Mouse (Mus musculus): ENCODE measurements at regions not wholly inside any gene's neighbourhood (a gene's known extent, or its start where the extent isn't known, plus 50 kb on each side); places are given as distances from the start of the nearest gene placed in this dataset.

- DNase-seq = no peak
Observed at GRCm38 (mm10) chr4:150724823-150725222, 72.8 kb upstream of the Slc45a1 start.

- no peak for DNase-seq
Observed at GRCm38 (mm10) chr4:150721619-150722283, 69.8 kb upstream of the Slc45a1 start.

- DNase-seq = no peak
Observed at GRCm38 (mm10) chr4:150717866-150718265, 65.9 kb upstream of the Slc45a1 start.

- DNase-seq = no peak
Observed at GRCm38 (mm10) chr4:150715051-150715450, 63.1 kb upstream of the Slc45a1 start.

GRCm38 (mm10) chr4:150713291-150713690 lies 61.3 kb upstream of the Slc45a1 start:
- no peak for DNase-seq

- no peak for DNase-seq
Observed at GRCm38 (mm10) chr4:150712856-150713255, 60.9 kb upstream of the Slc45a1 start.

- DNase-seq = no peak
Observed at GRCm38 (mm10) chr4:150711646-150712045, 59.7 kb upstream of the Slc45a1 start.

- no peak for DNase-seq
Observed at GRCm38 (mm10) chr4:150709391-150710130, 57.6 kb upstream of the Slc45a1 start.

- DNase-seq = no peak
Observed at GRCm38 (mm10) chr4:150708572-150708984, 56.6 kb upstream of the Slc45a1 start.

GRCm38 (mm10) chr4:150707725-150708571 lies 56.0 kb upstream of the Slc45a1 start:
- peak; percentile 24 for DNase-seq

- DNase-seq = no peak
Observed at GRCm38 (mm10) chr4:150706793-150707724, 55.1 kb upstream of the Slc45a1 start.

- DNase-seq = no peak
Observed at GRCm38 (mm10) chr4:150706291-150706690, 54.3 kb upstream of the Slc45a1 start.

GRCm38 (mm10) chr4:150703266-150703665 lies 51.3 kb upstream of the Slc45a1 start:
- no peak for DNase-seq
